Mouse (Mus musculus): ENCODE results near the gene Vwa3b.
A peak's percentile ranks its signal among the peaks of the same experiment; 100 is the strongest.

DNA sequence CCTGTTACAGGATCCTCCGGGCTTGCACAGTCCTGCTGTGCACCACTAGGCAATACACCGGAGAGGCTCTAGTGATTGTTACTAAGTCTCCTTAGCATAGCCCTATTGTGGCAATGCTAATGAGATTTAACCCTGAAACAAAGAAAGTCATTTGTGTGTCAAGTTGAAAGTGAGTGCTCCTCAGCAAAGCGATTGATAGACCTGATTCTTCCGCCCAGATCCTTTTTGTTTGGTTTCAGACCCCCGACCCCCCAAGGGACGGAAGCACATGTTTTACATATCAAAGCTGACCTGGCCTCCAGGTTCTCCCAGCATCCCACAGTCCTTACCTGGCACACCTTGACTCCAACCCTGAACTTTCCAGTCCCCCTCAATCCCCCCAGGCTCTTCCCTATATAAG, 40.5 kb upstream of the Vwa3b start:
- TF ChIP-seq CTCF (IDR thresholded peaks at IDR 0.05; ENCODE audit: low read depth, low read length): no peak
- no peak for TF ChIP-seq POLR2A (IDR thresholded peaks at IDR 0.05; ENCODE audit: insufficient read depth, low read length)
- TF ChIP-seq EP300 (IDR thresholded peaks at IDR 0.05; ENCODE audit: insufficient read depth, low read depth, low read length): peak; percentile 100
